Mouse (Mus musculus): ENCODE results near the gene Cntrl. TPM values are rescaled to one million over a fixed set of nuclear protein-coding genes. Genes with fewer than 3 reads are reported as not detected.
A peak's percentile ranks its signal among the peaks of the same experiment; 100 is the strongest.

Gene Cntrl
- polyA plus RNA-seq, 1 experiment from 2014 or later, result 29.5 TPM

DNA sequence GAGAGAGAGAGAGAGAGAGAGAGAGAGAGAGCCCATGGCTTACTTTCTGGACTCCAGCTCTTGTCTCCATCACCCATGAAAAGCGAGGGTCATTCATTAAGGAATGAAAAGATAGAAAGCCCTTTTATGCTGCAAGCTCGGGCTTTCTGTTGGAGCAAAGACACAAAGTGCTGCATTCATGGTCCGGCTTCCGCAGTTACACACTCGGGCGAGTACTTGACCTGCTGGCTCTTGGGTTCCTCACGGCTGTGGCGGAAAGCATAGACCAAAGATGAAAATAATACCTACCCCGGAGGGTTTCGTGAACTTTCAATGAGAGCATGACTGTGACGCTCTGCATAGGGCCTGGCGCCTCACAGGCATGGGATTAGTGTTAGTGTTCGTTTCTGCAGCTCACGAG, 106.1 kb downstream of the Cntrl start:
- DNase-seq (ENCODE audit: extremely low spot score, low spot score), result peak; percentile 56
- Histone ChIP-seq H3K36me3 (replicated peaks) (no peaks in the 10 kb centered on the region), H3K27ac (peak overlapping the region; percentile 87), H3K9me3 (no peaks in the 10 kb centered on the region), H3K4me3 (peak overlapping the region; percentile 34), H3K4me1 (peaks cover 29% of the 10 kb centered on the region), H3K27me3 (ENCODE audit: poor library complexity, severe bottlenecking) (peaks cover 4% of the 10 kb centered on the region; the same call in 1 of the 2 replicates)
- WGBS, result 31% methylated on average over 14 of the region's 14 CpGs

DNA sequence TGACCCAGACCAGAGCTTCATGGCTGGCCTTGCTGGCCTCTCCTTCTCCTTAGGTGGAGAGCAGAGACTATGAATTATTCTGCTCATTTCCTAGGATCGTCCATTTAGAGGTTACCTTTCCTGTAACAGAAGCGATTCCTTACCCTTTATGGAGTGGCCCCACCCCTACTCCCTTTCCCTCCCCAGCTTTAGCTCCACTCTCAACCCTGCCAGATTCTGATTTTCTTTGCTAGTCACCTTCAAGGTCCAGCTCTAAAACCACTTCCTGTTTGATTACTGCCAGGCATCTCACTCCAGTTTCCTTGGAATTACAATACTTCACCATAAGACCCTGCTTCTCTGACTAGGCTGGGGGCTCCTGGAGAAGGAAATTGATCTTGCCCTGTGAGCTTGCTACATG, 107.4 kb downstream of the Cntrl start:
- DNase-seq (ENCODE audit: extremely low spot score, low spot score), result no peak
- Histone ChIP-seq H3K4me3 (no peak overlapping the region), H3K4me1 (peaks cover 32% of the 10 kb centered on the region), H3K27ac (no peak overlapping the region), H3K9me3 (no peaks in the 10 kb centered on the region), H3K36me3 (replicated peaks) (no peaks in the 10 kb centered on the region), H3K27me3 (ENCODE audit: poor library complexity, severe bottlenecking) (peaks cover 4% of the 10 kb centered on the region; the same call in 1 of the 2 replicates)
- 92% methylated on average over 2 of the region's 2 CpGs for WGBS

DNA sequence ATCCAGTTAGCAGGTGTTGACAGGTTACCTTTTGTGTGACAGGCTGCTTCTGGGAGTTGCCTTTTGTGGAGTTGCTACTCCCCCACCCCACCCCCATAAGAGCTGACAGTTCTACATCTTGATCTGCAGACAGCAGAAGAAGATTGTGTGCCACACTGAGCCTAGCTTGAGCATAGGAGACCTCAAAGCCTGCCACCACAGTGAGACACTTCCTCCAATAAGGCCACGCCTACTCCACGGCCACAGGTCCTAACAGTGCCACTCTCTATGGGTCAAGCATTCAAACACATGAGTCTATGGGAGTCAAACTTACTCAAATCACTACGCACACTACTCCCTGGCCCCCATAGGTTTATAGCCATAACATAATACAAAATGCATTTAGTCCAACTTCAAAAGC, 109.4 kb downstream of the Cntrl start:
- DNase-seq (ENCODE audit: extremely low spot score, low spot score), result no peak
- Histone ChIP-seq H3K27me3 (ENCODE audit: poor library complexity, severe bottlenecking) (peaks cover under 1% of the 10 kb centered on the region; the same call in 1 of the 2 replicates), H3K4me1 (peaks cover 31% of the 10 kb centered on the region), H3K36me3 (replicated peaks) (no peaks in the 10 kb centered on the region), H3K27ac (no peak overlapping the region), H3K4me3 (no peak overlapping the region), H3K9me3 (no peaks in the 10 kb centered on the region)
- WGBS, result 93% methylated on average over 3 of the region's 3 CpGs

DNA sequence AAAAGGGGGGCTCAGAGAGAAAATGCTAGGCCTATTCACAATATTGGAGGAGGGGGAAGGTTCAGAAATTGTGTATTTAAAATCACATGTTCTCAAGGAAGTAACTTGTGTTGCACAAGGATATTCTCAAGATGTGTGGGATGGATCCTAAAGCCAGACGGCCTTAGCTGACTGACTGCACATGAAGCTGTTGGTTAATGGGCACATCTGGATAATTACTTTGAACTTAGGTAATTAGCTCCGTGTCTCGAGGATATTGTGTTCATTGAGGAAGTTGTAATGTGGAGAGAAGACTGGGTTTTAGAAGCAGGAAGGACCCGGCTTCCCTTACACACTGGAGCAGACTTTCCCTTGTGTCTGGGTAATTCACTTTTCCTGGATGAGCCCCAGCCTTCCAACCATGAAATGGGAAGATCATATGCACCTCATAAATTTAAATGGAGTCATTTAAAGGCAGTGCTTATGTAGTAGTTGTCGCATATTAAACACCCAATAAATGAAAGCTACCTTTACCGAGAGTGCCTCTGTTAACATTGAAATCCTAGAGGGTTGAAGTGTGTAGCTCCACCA, 113.6 kb downstream of the Cntrl start:
- H3K27me3 ChIP-seq (ENCODE audit: poor library complexity, severe bottlenecking), result no peaks in the 10 kb centered on the region
- no peak overlapping the region for H3K4me3 ChIP-seq
- H3K36me3 ChIP-seq (replicated peaks), result no peaks in the 10 kb centered on the region
- no peak overlapping the region for H3K27ac ChIP-seq
- H3K4me1 ChIP-seq, result peaks cover 11% of the 10 kb centered on the region
- DNase-seq (ENCODE audit: extremely low spot score, low spot score), result no peak
- no peaks in the 10 kb centered on the region for H3K9me3 ChIP-seq
- 81% methylated on average over 6 of the region's 6 CpGs for WGBS

DNA sequence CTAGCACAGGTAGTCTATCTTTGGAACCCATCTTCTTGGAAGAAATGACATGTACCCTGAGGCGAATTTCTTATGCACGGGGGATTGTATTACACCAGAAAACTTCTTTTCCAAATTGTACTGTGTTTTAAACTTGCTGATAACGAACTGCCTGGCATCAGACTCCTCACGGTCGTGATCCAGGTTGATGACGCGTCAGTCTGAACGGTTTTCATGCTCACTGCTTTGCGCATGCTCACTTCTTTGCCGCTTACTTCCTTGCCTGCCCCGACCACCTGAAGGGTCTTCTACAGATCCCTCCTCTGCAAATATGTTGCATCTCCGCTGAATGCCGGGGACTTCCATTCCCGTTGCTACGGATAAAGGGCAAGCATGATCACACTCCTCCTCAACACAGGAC, 115.0 kb downstream of the Cntrl start:
- DNase-seq (ENCODE audit: extremely low spot score, low spot score), result no peak
- Histone ChIP-seq H3K4me1 (peaks cover 23% of the 10 kb centered on the region), H3K4me3 (no peak overlapping the region), H3K9me3 (no peaks in the 10 kb centered on the region), H3K27ac (no peak overlapping the region), H3K36me3 (replicated peaks) (no peaks in the 10 kb centered on the region), H3K27me3 (ENCODE audit: poor library complexity, severe bottlenecking) (no peaks in the 10 kb centered on the region)
- 94% methylated on average over 15 of the region's 15 CpGs for WGBS

DNA sequence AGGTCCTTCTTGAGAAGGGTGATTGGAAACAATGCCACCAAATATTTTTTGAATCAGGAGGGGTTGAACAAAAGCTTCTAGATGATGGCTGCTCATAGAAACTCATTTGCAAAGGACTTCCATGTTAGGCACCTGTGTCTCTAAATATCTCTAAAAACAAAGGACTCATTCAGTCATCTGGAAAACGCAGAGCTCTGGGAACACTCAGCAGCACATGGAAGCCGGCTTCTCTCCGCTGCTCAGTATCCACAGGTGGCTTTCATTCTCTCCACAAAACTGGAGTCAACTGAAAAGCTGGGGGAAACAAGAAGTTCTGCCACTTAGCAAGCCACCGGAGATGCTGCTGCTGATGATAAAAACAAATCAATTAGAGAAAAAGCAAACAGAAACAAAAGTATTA, 118.9 kb downstream of the Cntrl start:
- Histone ChIP-seq H3K27ac (peak overlapping the region; percentile 63; the same call in 1 of the 2 replicates), H3K4me1 (peaks cover 48% of the 10 kb centered on the region), H3K36me3 (replicated peaks) (no peaks in the 10 kb centered on the region), H3K4me3 (no peak overlapping the region), H3K27me3 (ENCODE audit: poor library complexity, severe bottlenecking) (no peaks in the 10 kb centered on the region), H3K9me3 (no peaks in the 10 kb centered on the region)
- 27% methylated on average over 4 of the region's 4 CpGs for WGBS
- no peak for DNase-seq (ENCODE audit: extremely low spot score, low spot score)

Other genes starting within 250 kb of the Cntrl start
- 0.06 and 0.26 TPM in 2 replicates for gene Cutal, start 235.1 kb upstream of the Cntrl start, polyA plus RNA-seq (2016; fragmentation: Nextera tagmentation; extraction: Ambion mirVana)
- 127 and 135 TPM in 2 replicates for gene Psmd5, start 234.5 kb upstream of the Cntrl start, polyA plus RNA-seq (2016; fragmentation: Nextera tagmentation; extraction: Ambion mirVana)
- gene Phf19, start 195.5 kb upstream of the Cntrl start, polyA plus RNA-seq (2016; fragmentation: Nextera tagmentation; extraction: Ambion mirVana), result 2.7 and 3.0 TPM in 2 replicates
- gene Traf1, start 147.7 kb upstream of the Cntrl start, polyA plus RNA-seq (2016; fragmentation: Nextera tagmentation; extraction: Ambion mirVana), result 0.07 and 0.31 TPM in 2 replicates
- 0.42 and 1.1 TPM in 2 replicates for gene Hc, start 48.1 kb upstream of the Cntrl start, polyA plus RNA-seq (2016; fragmentation: Nextera tagmentation; extraction: Ambion mirVana)
- gene AI182371, start 7.9 kb upstream of the Cntrl start, polyA plus RNA-seq (2016; fragmentation: Nextera tagmentation; extraction: Ambion mirVana), result 0.14 and 0.19 TPM in 2 replicates
- 254 and 258 TPM in 2 replicates for gene Rab14, start 91.6 kb downstream of the Cntrl start, polyA plus RNA-seq (2016; fragmentation: Nextera tagmentation; extraction: Ambion mirVana)
- 14.6 and 15.5 TPM in 2 replicates for gene Gsn, start 146.9 kb downstream of the Cntrl start, polyA plus RNA-seq (2016; fragmentation: Nextera tagmentation; extraction: Ambion mirVana)
- gene Stom, start 227.5 kb downstream of the Cntrl start, polyA plus RNA-seq (2016; fragmentation: Nextera tagmentation; extraction: Ambion mirVana), result 10.1 and 10.5 TPM in 2 replicates

All from forebrain, embryonic 10.5 days (tissue).